Mouse (Mus musculus) adrenal gland, adult 2 months (tissue): ENCODE results near the gene Cox8b. TPM values are rescaled to one million over a fixed set of nuclear protein-coding genes. Genes with fewer than 3 reads are reported as not detected.
A peak's percentile ranks its signal among the peaks of the same experiment; 100 is the strongest.
"Not testable (repeated sequence)": the region's sequence is repeated elsewhere in the genome, so short reads cannot be mapped to it uniquely, and the experiment has no call there.

Experiments
- DNase-seq: peaks from one replicate; pipeline ENCODE4 v3.0.0; 2021
- polyA plus RNA-seq: library from polyadenylated mRNA; depleted of rRNA; stranded (reverse); fragments of >200 nt; gene quantifications from 2 replicates; pipeline ENCODE4 v1.2.3, GENCODE M21; 2012
- total RNA-seq, 2 experiments: library from RNA; stranded (reverse); gene quantifications; 2 replicates each; pipeline ENCODE4 v1.2.3; 2021

Gene Cox8b
- total and polyA plus RNA-seq, 3 experiments = 454 to 1,761 (median 1,499) TPM

DNA sequence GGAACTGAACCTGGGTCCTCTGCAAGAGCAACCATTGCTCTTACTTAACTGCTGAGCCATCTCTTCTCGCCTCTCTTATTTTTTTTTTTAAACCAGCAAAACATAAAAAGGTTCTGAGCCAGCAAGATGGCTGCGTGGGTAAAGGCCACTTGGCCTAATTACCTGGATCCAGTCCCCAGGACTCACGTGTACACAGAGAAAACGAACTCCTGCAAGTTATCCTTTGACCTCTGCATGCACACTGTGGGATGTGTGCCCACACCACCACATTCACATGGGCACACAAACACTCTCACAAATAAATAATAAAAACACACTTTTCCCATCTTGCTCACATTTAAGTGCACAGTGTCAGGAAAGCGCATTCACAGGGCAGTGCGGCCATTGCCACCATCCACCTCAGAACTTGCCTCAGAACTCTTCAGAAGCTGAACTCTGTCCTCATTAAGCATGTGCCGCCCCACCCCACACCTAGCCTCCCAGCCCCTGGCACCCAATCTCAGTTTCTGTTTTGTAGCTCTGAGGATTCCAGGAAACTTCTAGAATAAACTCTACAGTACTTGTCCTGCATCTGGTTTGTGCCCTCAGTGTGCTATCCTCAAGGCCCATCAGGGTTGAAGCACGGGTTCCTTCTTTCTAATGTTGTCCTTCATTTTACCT is 13.9 kb upstream of the Cox8b start:
- no peak for DNase-seq

DNA sequence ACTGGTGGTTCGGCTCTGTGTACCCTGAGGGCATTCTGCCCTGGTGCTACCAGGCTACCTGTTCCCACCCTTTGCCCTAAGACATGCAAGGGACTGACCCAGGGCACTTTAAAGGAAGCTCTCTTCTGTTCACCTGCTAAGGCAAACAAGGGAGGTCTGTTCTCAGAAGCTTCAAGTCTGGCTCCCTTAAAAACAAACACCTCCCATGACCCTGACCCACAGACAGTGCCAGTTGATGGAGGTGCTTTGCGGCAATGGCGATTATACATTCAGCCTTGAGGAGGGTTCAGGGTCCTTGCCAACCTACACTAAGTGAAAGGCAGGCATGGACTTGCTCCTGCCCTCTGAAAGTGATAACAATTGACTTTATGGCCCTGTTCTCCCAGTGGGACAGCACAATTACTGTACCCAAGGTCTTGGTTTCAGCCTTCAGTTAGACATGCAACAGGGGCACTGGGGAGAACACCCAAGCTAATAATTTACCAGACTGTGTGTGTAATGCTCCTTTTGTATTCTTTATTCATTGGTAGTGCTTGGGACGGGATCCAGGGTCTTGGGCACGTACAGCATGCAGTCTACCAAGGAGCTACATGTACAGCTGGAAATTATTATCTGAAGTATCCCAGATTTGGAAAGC is 12.7 kb upstream of the Cox8b start:
- DNase-seq = no peak

DNA sequence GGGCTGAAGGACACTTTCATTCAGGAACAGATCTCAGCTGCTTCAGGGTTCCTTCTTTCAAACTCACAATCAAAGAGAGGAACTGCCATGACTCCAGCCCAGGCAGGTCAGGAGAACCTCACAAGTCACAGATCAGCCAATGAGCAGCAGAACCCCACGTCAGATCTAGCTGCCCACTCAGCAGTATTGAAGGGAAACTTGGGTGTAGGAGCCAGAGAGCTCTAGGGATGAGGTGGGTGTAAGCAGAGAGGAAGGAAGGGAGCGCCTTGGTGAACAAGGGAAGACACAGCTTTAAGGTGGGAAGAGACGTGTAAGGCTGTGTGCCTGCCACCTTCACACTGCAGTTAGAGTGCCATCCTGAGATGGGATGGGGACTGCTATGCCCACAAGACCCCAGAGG is 12.0 kb upstream of the Cox8b start:
- DNase-seq = no peak

DNA sequence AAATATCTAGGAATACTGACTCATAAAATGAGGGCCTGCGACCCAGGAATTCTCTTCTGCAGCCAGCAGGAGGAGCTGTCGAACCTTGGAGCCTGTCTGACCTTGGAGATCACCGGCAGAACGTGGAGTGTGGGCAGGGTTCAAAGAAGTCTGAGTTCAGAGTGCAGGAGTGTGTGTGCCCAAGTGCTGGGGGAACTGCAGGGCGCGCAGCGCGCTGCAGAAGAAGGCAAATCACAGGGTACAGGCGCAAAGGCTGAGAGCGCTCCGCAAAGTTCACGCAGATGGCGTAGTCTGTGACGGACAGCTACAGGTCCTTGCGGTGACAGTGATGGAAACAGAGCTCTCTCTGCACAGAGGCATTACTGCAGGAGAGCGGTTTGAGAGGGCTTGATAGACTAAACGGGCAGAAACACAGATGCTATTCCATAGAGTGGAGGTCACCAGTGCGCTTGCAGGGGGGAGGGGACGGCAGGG is 8.4 kb upstream of the Cox8b start:
- peak; percentile 89 for DNase-seq

DNA sequence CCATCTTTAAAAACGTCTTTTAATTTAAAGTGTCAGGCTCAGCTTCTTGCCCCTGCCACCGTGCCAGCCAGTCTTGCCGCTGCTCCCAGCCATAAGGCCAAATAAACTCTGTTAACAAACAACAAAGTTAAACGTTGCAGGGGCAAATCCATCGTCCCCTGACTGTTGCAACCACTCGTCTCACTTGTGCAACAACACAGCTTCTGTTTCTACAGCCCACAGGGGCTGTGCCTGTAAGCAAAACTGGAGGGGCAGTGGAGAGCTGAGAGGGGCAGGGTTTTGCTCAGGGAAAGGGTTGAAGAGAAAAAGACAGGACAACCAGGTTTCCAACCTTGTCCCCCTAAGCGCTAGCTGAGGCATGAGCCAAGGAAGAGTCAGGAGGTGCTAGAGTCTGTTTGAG is 7.9 kb upstream of the Cox8b start:
- no peak for DNase-seq

DNA sequence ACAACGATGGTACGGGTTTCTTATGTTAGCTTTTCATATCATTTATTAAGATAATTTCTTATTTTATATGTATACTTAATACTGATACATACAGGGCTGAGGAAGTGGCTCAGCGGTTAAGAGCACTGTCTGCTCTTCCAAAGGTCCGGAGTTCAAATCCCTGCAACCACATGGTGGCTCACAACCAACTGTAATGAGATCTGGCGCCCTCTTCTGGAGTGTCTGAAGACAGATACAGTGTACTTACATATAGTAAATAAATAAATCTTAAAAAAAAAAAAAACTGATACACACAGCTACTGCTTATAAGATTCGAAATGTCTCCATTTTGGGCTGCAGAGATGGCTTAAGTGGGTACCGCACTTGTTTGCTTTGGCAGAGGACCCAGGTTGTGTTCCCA is 7.5 kb upstream of the Cox8b start:
- no peak for DNase-seq

DNA sequence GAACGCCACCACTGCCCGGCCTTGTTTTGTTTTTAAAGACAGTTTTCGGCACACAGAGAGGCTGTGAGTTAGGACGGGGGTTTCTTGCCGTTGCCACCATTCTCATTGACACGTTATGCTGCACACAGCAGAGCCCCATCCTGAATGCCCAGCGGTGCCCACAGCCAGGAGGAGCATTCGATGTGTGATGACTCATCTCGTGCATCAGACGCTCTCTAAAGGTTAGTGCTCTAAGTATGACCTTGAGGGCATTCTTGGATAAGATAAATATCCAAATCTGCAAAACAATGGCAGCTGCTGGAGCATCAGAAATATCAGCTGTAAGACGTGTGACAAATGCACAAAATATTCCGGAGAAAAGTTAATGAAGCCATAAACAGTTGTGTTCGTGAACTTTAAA is 6.9 kb upstream of the Cox8b start:
- DNase-seq = peak; percentile 80

DNA sequence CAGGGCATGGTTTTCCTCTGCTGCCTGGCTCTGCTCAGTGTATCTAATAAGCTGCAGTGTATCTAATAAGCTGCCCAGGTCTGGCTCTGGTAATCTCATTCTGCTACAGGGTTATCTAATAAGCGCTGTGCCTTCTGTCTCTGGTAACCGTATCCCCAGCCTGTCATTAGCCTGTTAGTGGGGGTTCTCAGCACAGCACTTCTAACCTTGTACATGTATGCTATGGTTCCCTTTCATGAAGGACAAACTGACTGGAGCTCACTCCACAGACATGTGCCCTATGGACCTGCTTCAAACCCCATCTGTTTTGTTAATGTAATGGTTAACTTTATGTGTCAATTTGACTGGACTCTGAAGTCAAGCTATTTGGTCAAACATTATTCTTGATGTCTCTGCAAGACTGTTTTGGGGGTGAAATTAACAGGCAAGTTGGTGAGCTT is 5.4 kb upstream of the Cox8b start:
- DNase-seq = no peak

DNA sequence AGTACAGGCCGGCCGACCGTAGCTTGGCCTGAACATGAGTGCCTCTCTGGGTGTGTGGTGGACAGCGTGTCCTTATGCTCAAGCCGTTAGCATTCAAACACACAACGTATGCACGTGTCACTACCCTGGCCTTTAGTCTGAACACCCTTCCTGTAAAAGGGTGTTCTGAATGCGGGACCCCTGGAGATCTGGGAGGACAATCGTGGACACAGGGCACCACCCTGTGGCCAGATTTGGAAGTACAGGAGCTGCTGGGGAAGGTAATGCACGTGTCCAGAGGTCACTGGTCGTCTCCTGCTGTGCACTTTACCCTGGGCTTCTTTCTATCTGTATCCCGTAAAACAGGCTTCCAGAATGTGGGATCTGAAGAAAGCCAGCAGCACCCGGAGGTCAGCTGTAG is 3.0 kb upstream of the Cox8b start:
- peak; percentile 78 for DNase-seq

DNA sequence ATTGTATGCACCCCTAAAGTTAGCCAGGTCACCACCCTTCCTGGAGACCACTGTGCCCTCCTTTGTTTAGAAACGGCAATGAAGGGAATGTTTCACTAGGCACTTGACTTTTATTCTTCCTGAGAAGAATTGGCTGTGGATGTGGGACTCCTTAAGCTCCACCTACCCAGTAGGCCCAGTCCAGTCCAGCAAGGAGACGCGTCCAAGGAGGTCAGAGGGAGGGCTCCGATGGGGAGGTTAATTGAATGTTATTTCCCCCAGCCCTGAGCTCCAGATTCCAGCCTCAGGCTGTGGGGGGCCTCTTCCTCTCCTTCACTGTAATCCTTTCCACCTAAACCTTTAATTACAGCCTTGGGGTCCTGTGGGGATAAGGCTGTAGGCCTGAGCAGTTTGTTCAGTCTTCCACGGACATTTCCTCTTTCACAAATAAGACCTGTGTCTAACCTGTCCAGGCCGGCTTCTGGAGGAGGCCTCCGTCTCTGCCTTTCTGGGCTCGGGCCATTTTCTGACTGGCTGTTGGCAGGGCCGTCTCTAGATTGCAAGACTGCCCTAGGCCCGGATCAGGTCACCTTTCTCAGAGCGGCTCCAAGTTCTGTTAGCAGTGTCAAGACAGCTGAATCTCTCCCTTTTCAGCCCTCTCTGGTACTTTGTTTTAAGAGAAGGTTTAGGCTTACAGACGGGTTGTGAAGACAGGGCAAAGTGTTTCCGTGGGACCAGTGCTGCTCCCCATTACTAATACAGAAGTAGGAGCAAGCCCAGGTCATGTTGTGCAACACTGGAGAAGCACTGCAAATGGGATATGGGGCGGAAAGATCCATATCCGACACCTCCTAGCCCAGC is 2.0 kb upstream of the Cox8b start:
- DNase-seq = peak; percentile 51

DNA sequence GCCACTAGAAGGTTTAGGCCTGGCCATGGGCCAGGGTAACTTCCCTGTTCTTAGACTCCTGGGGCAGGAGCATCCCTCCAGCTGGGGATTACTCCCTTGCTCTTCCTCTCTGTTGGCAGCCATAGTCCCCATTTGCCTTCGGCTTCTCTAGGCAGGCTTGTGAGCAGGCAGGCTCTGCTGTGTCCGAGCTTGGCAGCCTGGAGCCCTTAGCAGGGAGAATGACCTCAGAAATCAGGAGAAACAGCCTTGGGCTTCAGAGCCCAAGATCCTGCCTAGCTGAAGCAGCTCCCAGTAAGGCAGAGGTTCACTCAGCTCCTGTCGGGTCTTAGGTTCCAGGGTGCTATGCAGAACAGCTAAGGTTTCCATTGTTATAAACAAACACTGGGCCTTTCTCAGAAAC is 1.1 kb downstream of the Cox8b start:
- DNase-seq = peak; percentile 47

DNA sequence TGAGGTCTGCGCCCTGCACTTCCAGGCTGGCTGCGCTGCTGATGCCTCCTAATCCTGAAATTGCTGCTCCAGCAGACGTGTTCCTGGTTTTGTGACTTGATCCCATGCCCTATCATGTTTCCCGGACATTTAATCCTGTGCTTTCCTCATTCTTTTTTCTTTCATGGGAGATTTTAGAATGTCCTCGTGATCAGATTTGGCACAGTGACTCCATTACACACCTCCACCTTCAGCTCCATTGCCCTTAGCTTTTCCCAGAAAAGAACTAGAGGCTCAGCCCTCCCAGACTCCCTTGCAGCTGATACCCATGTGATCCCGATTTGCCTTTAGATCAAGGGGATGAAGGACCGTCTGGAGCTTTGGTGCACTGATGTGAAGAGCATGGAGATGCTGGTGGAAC is 2.4 kb downstream of the Cox8b start:
- no peak for DNase-seq

DNA sequence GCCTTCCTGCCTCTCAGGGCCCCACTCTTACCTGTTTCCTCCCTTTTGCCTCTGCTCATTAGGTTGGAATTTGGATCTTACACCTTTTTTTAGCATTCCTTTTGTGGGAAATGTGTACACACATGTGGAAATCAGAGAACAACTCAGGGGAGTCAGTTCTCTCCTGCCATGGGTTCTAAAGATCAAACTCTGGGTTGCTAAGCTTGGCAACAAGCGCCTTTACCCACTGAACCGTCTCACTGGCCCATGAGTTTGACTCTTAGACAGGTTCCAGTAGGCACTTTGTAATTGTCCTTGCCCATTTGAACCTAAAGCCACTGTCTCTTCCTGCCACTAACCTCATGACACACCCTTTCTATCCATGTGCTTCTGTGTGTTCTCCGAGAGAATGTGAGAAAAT is 5.6 kb downstream of the Cox8b start:
- no peak for DNase-seq

DNA sequence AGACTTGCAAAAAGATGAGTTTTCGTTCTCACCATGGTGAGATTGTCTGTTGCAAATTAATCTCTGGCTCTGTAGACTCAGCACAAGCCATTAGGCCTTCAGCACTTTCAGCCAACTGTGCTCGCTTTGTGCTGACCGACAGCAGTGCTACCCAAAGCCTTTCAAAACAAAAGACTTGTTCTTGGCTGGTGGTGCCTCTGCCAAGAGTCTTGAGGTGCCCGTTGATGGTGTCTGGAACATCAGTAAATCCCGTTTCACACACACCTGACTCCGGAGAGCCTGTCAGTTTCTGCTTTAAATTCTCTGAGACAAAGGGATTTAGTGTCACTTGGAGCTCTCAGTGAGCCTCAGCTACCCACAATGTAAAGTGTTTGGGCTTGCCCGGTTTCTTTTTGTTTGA is 6.2 kb downstream of the Cox8b start:
- DNase-seq = no peak

DNA sequence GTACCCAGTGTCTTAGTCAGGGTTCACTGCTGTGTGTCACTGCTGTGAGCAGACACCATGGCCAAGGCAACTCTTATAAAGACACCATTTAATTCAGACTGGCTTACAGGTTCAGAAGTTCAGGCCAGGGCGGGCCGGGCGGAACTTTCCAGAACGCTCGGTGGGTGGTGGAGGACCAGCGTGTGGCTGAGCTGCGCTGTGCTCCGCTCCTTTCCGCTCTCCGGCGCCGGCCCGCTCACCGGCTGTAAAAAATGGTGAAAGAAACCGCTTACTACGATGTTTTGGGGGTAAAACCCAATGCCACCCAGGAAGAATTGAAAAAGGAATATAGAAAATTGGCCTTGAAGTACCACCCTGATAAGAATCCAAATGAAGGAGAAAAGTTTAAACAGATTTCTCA is 9.6 kb downstream of the Cox8b start:
- not testable (repeated sequence) for DNase-seq

DNA sequence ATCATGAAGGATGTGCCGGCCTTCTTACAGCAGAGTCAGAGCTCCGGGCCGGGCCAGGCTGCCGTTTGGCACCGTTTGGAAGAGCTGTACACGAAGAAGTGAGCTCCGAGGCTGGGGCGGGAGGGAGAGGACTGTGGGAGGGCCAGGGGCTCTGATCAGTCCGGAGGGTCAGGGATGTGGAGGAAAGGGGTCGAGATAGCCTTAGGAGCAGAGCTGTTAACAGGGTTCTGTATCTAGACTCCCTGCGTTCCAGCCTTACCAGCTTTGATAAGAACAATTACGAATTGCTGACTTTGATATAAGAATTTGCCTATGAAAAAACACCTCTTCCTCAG is 17.8 kb downstream of the Cox8b start:
- DNase-seq = no peak

DNA sequence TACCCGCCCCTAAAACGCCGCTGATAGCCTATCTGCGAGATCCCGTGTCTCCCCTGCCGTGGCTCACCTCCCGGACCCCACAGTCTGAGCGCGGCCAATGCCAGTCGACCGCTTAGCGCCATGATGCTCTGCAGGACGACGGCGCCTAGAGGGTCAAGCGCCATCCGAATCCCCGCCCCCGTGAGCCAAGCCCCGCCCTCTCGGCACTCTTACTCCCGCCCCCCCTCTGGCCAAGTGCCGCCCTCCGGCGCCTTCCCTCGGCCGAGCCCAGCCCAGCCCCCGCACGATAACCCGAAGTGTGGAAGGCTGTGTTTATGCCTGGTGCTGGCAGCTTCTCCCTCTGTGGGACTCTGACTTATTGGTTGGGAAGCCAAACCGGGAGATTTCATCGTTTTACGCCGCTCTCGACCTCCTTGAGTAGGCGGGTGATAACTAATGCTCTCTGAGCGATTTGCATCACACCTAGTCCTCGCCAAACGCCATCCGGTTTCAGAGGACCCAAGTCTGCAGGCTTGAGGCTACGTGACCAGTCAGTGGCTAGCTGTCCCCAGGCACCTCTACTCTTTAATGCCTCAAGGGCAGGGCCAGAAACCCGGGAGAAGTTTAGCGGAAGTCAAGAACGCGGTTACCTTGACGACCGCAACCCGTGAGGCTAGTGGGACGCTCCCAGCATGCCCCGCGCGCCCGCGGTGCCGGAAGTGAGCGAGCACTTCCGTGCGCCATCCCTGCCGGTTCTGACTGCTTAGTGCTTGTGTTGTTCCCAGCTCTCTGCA is 18.4 kb downstream of the Cox8b start, which contains the start of the genes Psmd13 and Sirt3:
Psmd13 (plus strand) TSS at position 273 of the 773 bp plus-strand sequence.
Sirt3 (minus strand) TSS at position 614 of the 773 bp plus-strand sequence.
- DNase-seq = peak; percentile 95

DNA sequence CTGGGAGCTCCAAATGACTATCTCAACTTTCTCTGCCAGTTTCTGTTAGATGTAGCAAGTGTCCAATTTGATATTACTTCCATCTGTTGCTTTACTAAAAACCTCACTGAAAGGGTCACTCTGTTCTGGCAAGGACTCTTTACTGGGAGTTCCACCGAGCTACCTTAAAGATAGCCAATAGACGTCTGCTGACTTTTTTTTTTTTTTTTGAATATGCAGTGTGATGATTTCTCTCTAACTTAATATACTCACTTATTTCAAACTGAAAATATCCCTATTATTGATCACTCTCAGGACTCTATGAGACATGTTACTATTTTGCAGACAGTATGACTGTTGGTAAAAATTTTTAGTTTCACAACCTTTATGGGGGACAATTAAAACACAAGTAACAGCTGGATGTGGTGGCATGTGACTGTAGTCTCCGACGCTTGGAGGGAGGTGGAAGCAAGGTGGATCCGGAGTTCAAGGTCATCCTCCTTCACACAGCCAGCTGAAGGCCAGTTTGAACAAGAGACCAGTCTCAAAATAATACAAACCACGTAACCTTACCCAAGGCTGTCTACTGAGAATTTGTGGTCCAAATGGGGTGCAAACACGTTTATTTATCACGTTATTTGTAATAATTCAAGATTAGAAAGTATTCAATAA is 19.3 kb downstream of the Cox8b start:
- no peak for DNase-seq

DNA sequence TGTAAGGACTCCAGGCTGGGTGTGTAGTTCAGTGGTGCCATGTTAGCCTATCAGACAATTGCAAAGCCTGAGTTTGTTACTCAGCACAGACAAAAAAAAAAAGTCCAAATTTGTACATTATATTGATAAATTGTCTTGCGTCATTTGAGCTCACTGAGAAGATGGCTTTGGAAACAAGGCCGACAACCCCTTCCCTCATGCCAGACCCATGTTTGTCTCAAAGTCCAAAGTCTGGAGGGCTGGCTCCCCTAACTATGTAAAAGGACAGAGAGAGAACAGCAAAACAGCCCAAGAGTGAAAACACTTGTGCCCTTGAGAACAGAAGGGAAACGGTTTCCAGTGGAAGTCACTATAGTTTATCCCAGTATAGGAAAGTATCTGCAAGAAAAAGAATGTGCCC is 19.8 kb downstream of the Cox8b start:
- DNase-seq = no peak

DNA sequence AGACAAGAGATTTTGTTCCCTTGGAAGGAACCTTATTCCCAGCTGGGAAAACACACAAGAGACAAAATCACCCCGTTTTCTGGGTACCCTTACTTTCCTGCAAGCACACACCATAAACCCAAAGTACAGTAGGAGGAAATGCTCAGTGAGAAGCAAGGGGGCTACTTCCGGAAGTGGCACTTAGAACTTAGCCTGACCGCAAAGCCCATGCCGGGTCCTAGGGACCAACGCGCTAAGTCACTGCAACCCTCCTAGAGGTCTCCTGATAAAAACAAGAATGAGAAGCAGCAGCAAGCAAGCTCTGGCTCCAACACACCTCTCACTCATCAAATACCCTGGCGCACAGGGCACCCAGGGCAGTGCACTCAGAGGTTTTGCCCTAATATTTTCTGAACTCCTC is 20.9 kb downstream of the Cox8b start:
- no peak for DNase-seq

DNA sequence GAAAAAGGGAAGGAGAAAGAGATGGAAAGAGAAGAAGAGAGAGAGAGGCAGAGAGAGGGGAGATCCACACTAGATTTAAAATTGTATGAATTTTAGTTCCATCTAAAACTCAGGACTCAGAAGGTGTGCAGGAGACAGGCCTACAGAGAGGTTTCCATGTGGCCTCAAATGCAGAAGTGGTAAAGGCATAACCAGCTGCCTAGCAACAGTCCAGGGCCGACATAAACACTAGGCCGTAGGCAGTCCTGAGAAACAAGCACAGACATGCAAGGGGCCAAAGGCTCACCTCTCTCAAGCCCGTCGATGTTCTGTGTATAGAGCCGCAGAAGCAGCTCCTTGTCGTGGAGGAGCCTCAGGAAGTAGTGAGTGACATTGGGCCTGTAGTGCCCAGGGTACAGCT is 22.9 kb downstream of the Cox8b start:
- DNase-seq = no peak

DNA sequence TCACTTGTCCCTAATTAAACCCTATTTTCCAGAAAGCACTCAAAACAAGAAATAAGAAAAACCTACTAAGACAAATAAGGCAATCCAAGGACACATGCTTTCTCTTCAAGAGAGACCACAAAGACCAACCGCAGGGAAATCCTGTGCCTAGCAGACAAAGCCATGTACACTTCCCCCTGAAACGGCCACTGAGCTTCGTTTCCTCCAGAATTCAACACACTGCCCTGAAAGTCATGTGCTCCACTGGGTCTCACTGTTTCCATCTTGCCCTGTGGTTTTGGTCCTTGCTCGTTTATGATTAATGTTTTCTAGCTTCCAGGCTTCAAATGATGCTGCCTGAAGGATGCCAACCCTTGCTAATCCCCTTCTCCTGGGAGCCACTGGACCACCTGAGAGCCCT is 26.0 kb downstream of the Cox8b start:
- DNase-seq = no peak
